Mouse (Mus musculus): Measurements from ENCODE around the gene Sp100. TPM values are rescaled to one million over a fixed set of nuclear protein-coding genes. Genes with fewer than 3 reads are reported as not detected.

The Sp100 gene
- 86.2 TPM for polyA plus RNA-seq (2014; fragmentation: Illumina TruSeq; extraction: RNeasy Lipid Tissue Mini Kit (QIAGEN cat#74804); ENCODE audit: low read depth, low replicate concordance)

GRCm38 (mm10) chr1:85649881-85650280 is at the start of gene Sp100:
Sp100 (plus strand) TSS chr1:85649988.

GRCm38 (mm10) chr1:85600078-85600477 is 49.7 kb upstream of the Sp100 start, which contains the start of gene Sp140:
Sp140 (plus strand) TSS chr1:85600378.

Other genes starting within 250 kb of the Sp100 start
- gene G530012D18Rik, start 74.3 kb upstream of the Sp100 start, polyA plus RNA-seq (2014; fragmentation: Illumina TruSeq; extraction: RNeasy Lipid Tissue Mini Kit (QIAGEN cat#74804); ENCODE audit: low read depth, low replicate concordance) = not detected
- gene Sp110, start 51.2 kb upstream of the Sp100 start, polyA plus RNA-seq (2014; fragmentation: Illumina TruSeq; extraction: RNeasy Lipid Tissue Mini Kit (QIAGEN cat#74804); ENCODE audit: low read depth, low replicate concordance) = 10.3 TPM
- 18.9 TPM for gene Sp140, start 49.6 kb upstream of the Sp100 start, polyA plus RNA-seq (2014; fragmentation: Illumina TruSeq; extraction: RNeasy Lipid Tissue Mini Kit (QIAGEN cat#74804); ENCODE audit: low read depth, low replicate concordance)
- 12.4 TPM for gene A630001G21Rik, start 128.7 kb downstream of the Sp100 start, polyA plus RNA-seq (2014; fragmentation: Illumina TruSeq; extraction: RNeasy Lipid Tissue Mini Kit (QIAGEN cat#74804); ENCODE audit: low read depth, low replicate concordance)
- gene Cab39, start 143.5 kb downstream of the Sp100 start, polyA plus RNA-seq (2014; fragmentation: Illumina TruSeq; extraction: RNeasy Lipid Tissue Mini Kit (QIAGEN cat#74804); ENCODE audit: low read depth, low replicate concordance) = 443 TPM
- 2.4 TPM for gene Itm2c, start 244.3 kb downstream of the Sp100 start, polyA plus RNA-seq (2014; fragmentation: Illumina TruSeq; extraction: RNeasy Lipid Tissue Mini Kit (QIAGEN cat#74804); ENCODE audit: low read depth, low replicate concordance)